Mouse (Mus musculus): ENCODE measurements around the gene Cdc14a.

Cdc14a gene

GRCm38 (mm10) chr3:116331811-116332464, 91.9 kb downstream of the Cdc14a start:
- DNase-seq (ENCODE audit: low read depth in 1 of 2, low spot score in 2 of 2): peak in 1 of 2 experiments; percentile 6

- DNase-seq (ENCODE audit: low read depth in 1 of 2, low spot score in 2 of 2): no peak
Observed at GRCm38 (mm10) chr3:116329976-116330375, 93.9 kb downstream of the Cdc14a start.

- DNase-seq (ENCODE audit: low read depth in 1 of 2, low spot score in 2 of 2): no peak
Observed at GRCm38 (mm10) chr3:116329023-116329762, 94.6 kb downstream of the Cdc14a start.

- no peak for DNase-seq (ENCODE audit: low read depth in 1 of 2, low spot score in 2 of 2)
Observed at GRCm38 (mm10) chr3:116327616-116328004, 96.2 kb downstream of the Cdc14a start.

- peak in 1 of 2 experiments; percentile 45 for DNase-seq (ENCODE audit: low read depth in 1 of 2, low spot score in 2 of 2)
Observed at GRCm38 (mm10) chr3:116327001-116327615, 96.7 kb downstream of the Cdc14a start.

GRCm38 (mm10) chr3:116325501-116325900, 98.3 kb downstream of the Cdc14a start:
- no peak for DNase-seq (ENCODE audit: low read depth in 1 of 2, low spot score in 2 of 2)

GRCm38 (mm10) chr3:116319696-116320095, 104.1 kb downstream of the Cdc14a start:
- DNase-seq (ENCODE audit: low read depth in 1 of 2, low spot score in 2 of 2): no peak

- DNase-seq (ENCODE audit: low read depth in 1 of 2, low spot score in 2 of 2): no peak
Observed at GRCm38 (mm10) chr3:116311838-116312237, 112.0 kb downstream of the Cdc14a start.

- no peak for DNase-seq (ENCODE audit: low read depth in 1 of 2, low spot score in 2 of 2)
Observed at GRCm38 (mm10) chr3:116311173-116311572, 112.7 kb downstream of the Cdc14a start.

- DNase-seq (ENCODE audit: low read depth in 1 of 2, low spot score in 2 of 2): no peak
Observed at GRCm38 (mm10) chr3:116310672-116311071, 113.2 kb downstream of the Cdc14a start.

GRCm38 (mm10) chr3:116310033-116310432, 113.8 kb downstream of the Cdc14a start:
- DNase-seq (ENCODE audit: low read depth in 1 of 2, low spot score in 2 of 2): no peak

- no peak for DNase-seq (ENCODE audit: low read depth in 1 of 2, low spot score in 2 of 2)
Observed at GRCm38 (mm10) chr3:116304800-116305753, 118.8 kb downstream of the Cdc14a start.

- no peak for DNase-seq (ENCODE audit: low read depth in 1 of 2, low spot score in 2 of 2)
Observed at GRCm38 (mm10) chr3:116302581-116302980, 121.3 kb downstream of the Cdc14a start.

- no peak for DNase-seq (ENCODE audit: low read depth in 1 of 2, low spot score in 2 of 2)
Observed at GRCm38 (mm10) chr3:116301754-116302153, 122.1 kb downstream of the Cdc14a start.

GRCm38 (mm10) chr3:116298727-116299126, 125.1 kb downstream of the Cdc14a start:
- no peak for DNase-seq (ENCODE audit: low read depth in 1 of 2, low spot score in 2 of 2)

GRCm38 (mm10) chr3:116298003-116298402, 125.8 kb downstream of the Cdc14a start:
- DNase-seq (ENCODE audit: low read depth in 1 of 2, low spot score in 2 of 2): no peak

GRCm38 (mm10) chr3:116297170-116297569, 126.7 kb downstream of the Cdc14a start:
- no peak for DNase-seq (ENCODE audit: low read depth in 1 of 2, low spot score in 2 of 2)

- DNase-seq (ENCODE audit: low read depth in 1 of 2, low spot score in 2 of 2): no peak
Observed at GRCm38 (mm10) chr3:116290041-116290815, 133.6 kb downstream of the Cdc14a start.

- DNase-seq (ENCODE audit: low read depth in 1 of 2, low spot score in 2 of 2): no peak
Observed at GRCm38 (mm10) chr3:116288833-116289232, 135.0 kb downstream of the Cdc14a start.

GRCm38 (mm10) chr3:116284735-116285134, 139.1 kb downstream of the Cdc14a start:
- no peak for DNase-seq (ENCODE audit: low read depth in 1 of 2, low spot score in 2 of 2)
